Mouse (Mus musculus) heart, embryonic 10.5 days (tissue): ENCODE measurements around the gene Tmem156. TPM values are rescaled to one million over a fixed set of nuclear protein-coding genes. Genes with fewer than 3 reads are reported as not detected.

Experiments used
- DNase-seq: peaks from one replicate; pipeline ENCODE4 v3.0.0-alpha.2; 2017; ENCODE audit warnings: low spot score
- H3K27ac ChIP-seq: fragments of 300-500 bp; sonication (generic); 2 replicates; pipeline ENCODE4 v1.5.1; 2016; ENCODE audit warnings: mild to moderate bottlenecking
- H3K27me3 ChIP-seq: fragments of 300-500 bp; sonication (generic); 2 replicates; pipeline ENCODE4 v1.6.1; 2016; ENCODE audit warnings: mild to moderate bottlenecking; ENCODE audit not compliant: poor library complexity, insufficient read depth, severe bottlenecking
- H3K36me3 ChIP-seq: fragments of 300-500 bp; sonication (generic); 2 replicates; pipeline ENCODE4 v1.6.1; 2016; ENCODE audit warnings: mild to moderate bottlenecking, moderate library complexity
- H3K4me1 ChIP-seq: fragments of 300-500 bp; sonication (generic); 2 replicates; pipeline ENCODE4 v1.6.1; 2016; ENCODE audit warnings: mild to moderate bottlenecking
- H3K4me3 ChIP-seq: fragments of 300-500 bp; sonication (generic); 2 replicates; pipeline ENCODE4 v1.5.1; 2016; ENCODE audit warnings: mild to moderate bottlenecking, moderate library complexity
- H3K9me3 ChIP-seq: fragments of 300-500 bp; sonication (generic); 2 replicates; pipeline ENCODE4 v1.6.1; 2016; ENCODE audit warnings: mild to moderate bottlenecking, moderate library complexity
- WGBS: fragments of 180-500 bp; shearing (Covaris S2); methylation state at CpG from one replicate; pipeline ENCODE4 v1.1.7; 2016; 5-methylcytosine and 5-hydroxymethylcytosine counted together
- polyA plus RNA-seq: library from polyadenylated mRNA; unstranded; fragments of >200 nt; fragmentation: Nextera tagmentation; extraction: Ambion mirVana; gene quantifications from 2 replicates; pipeline ENCODE4 v1.2.1, GENCODE M21; 2016

The Tmem156 gene
- polyA plus RNA-seq, 1 experiment from 2014 or later: 0.13 TPM

GRCm38 (mm10) chr5:65038305-65038704 is 53.6 kb downstream of the Tmem156 start:
- no peaks in the 10 kb centered on the region for H3K9me3 ChIP-seq
- H3K27me3 ChIP-seq: no peaks in the 10 kb centered on the region
- H3K4me1 ChIP-seq: no peaks in the 10 kb centered on the region
- no peak overlapping the region for H3K27ac ChIP-seq
- peaks cover 13% of the 10 kb centered on the region for H3K36me3 ChIP-seq
- no peak overlapping the region for H3K4me3 ChIP-seq
- no peak for DNase-seq
- 85% methylated on average over 9 of the region's 9 CpGs for WGBS

- no peaks in the 10 kb centered on the region for H3K4me1 ChIP-seq
- H3K4me3 ChIP-seq: no peak overlapping the region
- no peak overlapping the region for H3K27ac ChIP-seq
- 79% methylated on average over 13 of the region's 13 CpGs for WGBS
- no peak for DNase-seq
- H3K27me3 ChIP-seq: no peaks in the 10 kb centered on the region
- H3K9me3 ChIP-seq: no peaks in the 10 kb centered on the region
- H3K36me3 ChIP-seq: peaks cover 19% of the 10 kb centered on the region; the same call in 1 of the 2 replicates
These were observed 55.3 kb downstream of the Tmem156 start for GRCm38 (mm10) chr5:65036597-65036996.

GRCm38 (mm10) chr5:65028019-65028418 is 63.9 kb downstream of the Tmem156 start:
- no peak overlapping the region for H3K27ac ChIP-seq
- H3K4me1 ChIP-seq: peaks cover 8% of the 10 kb centered on the region; the same call in 1 of the 2 replicates
- H3K4me3 ChIP-seq: no peak overlapping the region
- DNase-seq: no peak
- no peaks in the 10 kb centered on the region for H3K9me3 ChIP-seq
- no peaks in the 10 kb centered on the region for H3K27me3 ChIP-seq
- H3K36me3 ChIP-seq: peaks cover 46% of the 10 kb centered on the region
- 58% methylated on average over 9 of the region's 9 CpGs for WGBS

GRCm38 (mm10) chr5:65026776-65027175 is 65.2 kb downstream of the Tmem156 start:
- DNase-seq: no peak
- Histone ChIP-seq H3K27ac (no peak overlapping the region), H3K9me3 (no peaks in the 10 kb centered on the region), H3K27me3 (no peaks in the 10 kb centered on the region), H3K36me3 (peaks cover 54% of the 10 kb centered on the region), H3K4me3 (no peak overlapping the region), H3K4me1 (peaks cover 8% of the 10 kb centered on the region; the same call in 1 of the 2 replicates)
- WGBS: 75% methylated on average over 9 of the region's 9 CpGs

GRCm38 (mm10) chr5:65025916-65026315 is 66.0 kb downstream of the Tmem156 start:
- WGBS: 63% methylated on average over 6 of the region's 6 CpGs
- no peak for DNase-seq
- Histone ChIP-seq H3K4me3 (no peak overlapping the region), H3K9me3 (no peaks in the 10 kb centered on the region), H3K27ac (no peak overlapping the region), H3K4me1 (peaks cover 8% of the 10 kb centered on the region; the same call in 1 of the 2 replicates), H3K36me3 (peaks cover 56% of the 10 kb centered on the region), H3K27me3 (no peaks in the 10 kb centered on the region)

- DNase-seq: no peak
- Histone ChIP-seq H3K36me3 (peaks cover 49% of the 10 kb centered on the region), H3K4me1 (peaks cover 8% of the 10 kb centered on the region; the same call in 1 of the 2 replicates), H3K27me3 (no peaks in the 10 kb centered on the region), H3K4me3 (no peak overlapping the region), H3K27ac (no peak overlapping the region), H3K9me3 (no peaks in the 10 kb centered on the region)
- 86% methylated on average over 2 of the region's 2 CpGs for WGBS
These were observed 67.3 kb downstream of the Tmem156 start for GRCm38 (mm10) chr5:65024641-65025040.

GRCm38 (mm10) chr5:65022006-65022405 is 69.9 kb downstream of the Tmem156 start:
- no peak overlapping the region for H3K27ac ChIP-seq
- peaks cover 44% of the 10 kb centered on the region for H3K36me3 ChIP-seq
- DNase-seq: no peak
- no peaks in the 10 kb centered on the region for H3K4me1 ChIP-seq
- H3K9me3 ChIP-seq: no peaks in the 10 kb centered on the region
- no peak overlapping the region for H3K4me3 ChIP-seq
- WGBS: 91% methylated on average over 4 of the region's 4 CpGs
- H3K27me3 ChIP-seq: no peaks in the 10 kb centered on the region

GRCm38 (mm10) chr5:65019823-65020222 is 72.1 kb downstream of the Tmem156 start:
- no peak for DNase-seq
- H3K4me1 ChIP-seq: no peaks in the 10 kb centered on the region
- no peaks in the 10 kb centered on the region for H3K27me3 ChIP-seq
- peaks cover 59% of the 10 kb centered on the region for H3K36me3 ChIP-seq
- H3K9me3 ChIP-seq: no peaks in the 10 kb centered on the region
- 67% methylated on average over 7 of the region's 7 CpGs for WGBS
- H3K27ac ChIP-seq: no peak overlapping the region
- H3K4me3 ChIP-seq: no peak overlapping the region

- H3K36me3 ChIP-seq: peaks cover 54% of the 10 kb centered on the region
These were observed 72.8 kb downstream of the Tmem156 start for GRCm38 (mm10) chr5:65019109-65019508.

GRCm38 (mm10) chr5:65015508-65015907 is 76.4 kb downstream of the Tmem156 start:
- H3K9me3 ChIP-seq: no peaks in the 10 kb centered on the region
- H3K36me3 ChIP-seq: peaks cover 43% of the 10 kb centered on the region
- H3K27ac ChIP-seq: no peak overlapping the region
- no peak overlapping the region for H3K4me3 ChIP-seq
- WGBS: 81% methylated on average over 3 of the region's 3 CpGs
- no peaks in the 10 kb centered on the region for H3K4me1 ChIP-seq
- no peak for DNase-seq
- H3K27me3 ChIP-seq: no peaks in the 10 kb centered on the region

More at GRCm38 (mm10) chr5:65019109-65019508, 72.8 kb downstream of the Tmem156 start:
- no peak for DNase-seq
- Histone ChIP-seq H3K27me3 (no peaks in the 10 kb centered on the region), H3K9me3 (no peaks in the 10 kb centered on the region), H3K27ac (no peak overlapping the region), H3K4me3 (no peak overlapping the region), H3K4me1 (no peaks in the 10 kb centered on the region)
- 79% methylated on average over 8 of the region's 8 CpGs for WGBS

GRCm38 (mm10) chr5:65011901-65012573 is 79.9 kb downstream of the Tmem156 start:
- WGBS: 85% methylated on average over 7 of the region's 7 CpGs
- H3K4me3 ChIP-seq: no peak overlapping the region
- DNase-seq: no peak
- H3K4me1 ChIP-seq: 0 out of 2 replicates have a peak, but pooled peaks cover 5% of the 10 kb centered on the region
- H3K27me3 ChIP-seq: no peaks in the 10 kb centered on the region
- H3K27ac ChIP-seq: no peak overlapping the region
- H3K9me3 ChIP-seq: no peaks in the 10 kb centered on the region
- peaks cover 55% of the 10 kb centered on the region for H3K36me3 ChIP-seq

- no peak for DNase-seq
- 34% methylated on average over 4 of the region's 4 CpGs for WGBS
- H3K27me3 ChIP-seq: no peaks in the 10 kb centered on the region
- peaks cover 34% of the 10 kb centered on the region for H3K36me3 ChIP-seq
- H3K4me3 ChIP-seq: no peak overlapping the region
- peaks cover 12% of the 10 kb centered on the region; the same call in 1 of the 2 replicates for H3K4me1 ChIP-seq
- H3K27ac ChIP-seq: no peak overlapping the region
- no peaks in the 10 kb centered on the region for H3K9me3 ChIP-seq
These were observed 85.9 kb downstream of the Tmem156 start for GRCm38 (mm10) chr5:65006011-65006491.

GRCm38 (mm10) chr5:65005251-65005650 is 86.7 kb downstream of the Tmem156 start:
- H3K36me3 ChIP-seq: peaks cover 26% of the 10 kb centered on the region
- no peak overlapping the region for H3K27ac ChIP-seq
- H3K4me3 ChIP-seq: no peak overlapping the region
- no peaks in the 10 kb centered on the region for H3K9me3 ChIP-seq
- 88% methylated on average over 4 of the region's 4 CpGs for WGBS
- H3K4me1 ChIP-seq: peaks cover 12% of the 10 kb centered on the region; the same call in 1 of the 2 replicates
- H3K27me3 ChIP-seq: no peaks in the 10 kb centered on the region
- no peak for DNase-seq
